Mouse (Mus musculus) small intestine, adult 2 months (tissue): ENCODE measurements around the gene Apex2. TPM values are rescaled to one million over a fixed set of nuclear protein-coding genes. Genes with fewer than 3 reads are reported as not detected.

Source experiments
- H3K27ac ChIP-seq: fragments of 200-500 bp; 2 replicates; pipeline ENCODE4 v1.5.1; 2012; ENCODE audit warnings: low read depth, low read length, control low read depth, inconsistent platforms; ENCODE audit not compliant: insufficient read depth
- H3K27me3 ChIP-seq: fragments of 200-500 bp; 2 replicates; pipeline ENCODE4 v1.6.1; 2012; ENCODE audit warnings: mild to moderate bottlenecking, moderate library complexity, low read length, inconsistent platforms; ENCODE audit not compliant: control insufficient read depth, insufficient read depth
- H3K36me3 ChIP-seq: fragments of 200-500 bp; 2 replicates; pipeline ENCODE4 v1.6.1; 2012; ENCODE audit warnings: mild to moderate bottlenecking, low read length, control low read depth, inconsistent platforms; ENCODE audit not compliant: control insufficient read depth, insufficient read depth
- H3K4me1 ChIP-seq: fragments of 200-500 bp; 2 replicates; pipeline ENCODE4 v1.6.1; 2012; ENCODE audit warnings: low read length, inconsistent platforms, mixed read lengths; ENCODE audit not compliant: control insufficient read depth, insufficient read depth, insufficient read length
- H3K4me3 ChIP-seq: fragments of 200-500 bp; 2 replicates; pipeline ENCODE4 v1.5.1; 2012; ENCODE audit warnings: low read depth, mild to moderate bottlenecking, control low read depth, inconsistent platforms, low read length, moderate library complexity
- CTCF ChIP-seq: fragments of 200-500 bp; IDR thresholded peaks from 2 replicates; pipeline ENCODE4 v1.5.1; 2012; ENCODE audit warnings: low read depth, mild to moderate bottlenecking, control low read depth, inconsistent platforms, low read length, moderate library complexity, mixed read lengths; ENCODE audit not compliant: insufficient replicate concordance, insufficient read length; ENCODE audit errors: extremely low read depth
- POLR2A ChIP-seq: fragments of 200-500 bp; IDR thresholded peaks from 2 replicates; pipeline ENCODE4 v1.6.1; 2012; ENCODE audit warnings: low read depth, mild to moderate bottlenecking, control low read depth, inconsistent platforms, low read length, moderate library complexity
- WGBS: fragments of 180-500 bp; shearing (Covaris S2); methylation state at CpG from one replicate; pipeline ENCODE4 v1.1.7; 2018; 5-methylcytosine and 5-hydroxymethylcytosine counted together
- polyA plus RNA-seq: library from polyadenylated mRNA; depleted of rRNA; stranded (reverse); fragments of >200 nt; gene quantifications from 2 replicates; pipeline ENCODE4 v1.2.3, GENCODE M21; 2012; rRNA removed

The Apex2 gene
- 2.8 and 4.1 TPM in 2 replicates for polyA plus RNA-seq

DNA sequence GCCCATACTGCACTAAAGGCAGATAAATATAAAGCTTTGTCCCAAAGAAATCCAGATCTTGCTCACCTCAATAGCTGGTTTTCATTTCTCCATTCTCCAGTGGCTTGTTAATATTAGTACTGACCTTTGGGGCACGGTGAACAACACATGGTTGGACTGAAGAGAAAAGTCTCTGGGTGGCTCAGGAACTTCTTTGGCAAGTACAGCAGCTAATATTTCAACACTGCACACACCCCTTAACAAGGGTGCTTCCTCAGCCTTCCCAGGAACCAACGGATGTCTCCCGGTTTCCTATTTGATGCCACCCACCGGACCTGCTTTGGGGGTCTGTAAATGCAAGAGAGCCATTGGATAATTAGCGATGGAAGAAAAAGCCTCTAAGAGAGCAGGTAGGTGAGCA lies at the start of gene Apex2:
Apex2 (minus strand) TSS at position 173 of the 400 bp plus-strand sequence.
- no peaks in the 10 kb centered on the region for H3K4me1 ChIP-seq
- WGBS = 83% methylated on average over 5 of the region's 5 CpGs
- H3K27ac ChIP-seq = no peak within 1 kb of the TSS
- no peaks in the 10 kb centered on the region for H3K27me3 ChIP-seq
- peaks cover 3% of the 10 kb centered on the region; the same call in 1 of the 2 replicates for H3K36me3 ChIP-seq
- TF ChIP-seq CTCF = no peak
- no peak for TF ChIP-seq POLR2A
- no peak within 1 kb of the TSS for H3K4me3 ChIP-seq

DNA sequence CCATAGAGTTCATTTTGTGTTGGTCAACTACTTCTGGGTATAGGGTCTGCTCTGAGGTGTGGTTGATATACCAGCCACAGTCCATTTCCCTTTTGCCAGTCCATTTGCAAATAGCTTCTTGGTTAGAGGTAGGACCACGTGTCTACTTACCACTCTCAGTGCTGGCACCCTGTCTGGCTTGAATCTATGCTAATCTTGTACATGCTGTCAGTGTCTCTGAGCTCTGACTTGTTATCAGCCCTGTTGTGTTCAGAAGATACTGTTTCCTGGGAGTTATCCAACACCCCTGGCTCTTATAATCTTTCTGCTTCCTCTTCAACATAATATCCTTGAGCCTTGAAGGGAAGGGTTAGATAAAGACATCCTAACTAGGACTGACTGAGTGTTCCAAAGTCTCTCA lies 46.8 kb upstream of the Apex2 start:
- TF ChIP-seq POLR2A (no peak), CTCF (no peak)
- no peaks in the 10 kb centered on the region for H3K4me1 ChIP-seq
- H3K27me3 ChIP-seq = no peaks in the 10 kb centered on the region
- no peak overlapping the region for H3K27ac ChIP-seq
- H3K36me3 ChIP-seq = no peaks in the 10 kb centered on the region
- H3K4me3 ChIP-seq = no peak overlapping the region
- WGBS = 63% methylated on average over 1 of the region's 1 CpGs

DNA sequence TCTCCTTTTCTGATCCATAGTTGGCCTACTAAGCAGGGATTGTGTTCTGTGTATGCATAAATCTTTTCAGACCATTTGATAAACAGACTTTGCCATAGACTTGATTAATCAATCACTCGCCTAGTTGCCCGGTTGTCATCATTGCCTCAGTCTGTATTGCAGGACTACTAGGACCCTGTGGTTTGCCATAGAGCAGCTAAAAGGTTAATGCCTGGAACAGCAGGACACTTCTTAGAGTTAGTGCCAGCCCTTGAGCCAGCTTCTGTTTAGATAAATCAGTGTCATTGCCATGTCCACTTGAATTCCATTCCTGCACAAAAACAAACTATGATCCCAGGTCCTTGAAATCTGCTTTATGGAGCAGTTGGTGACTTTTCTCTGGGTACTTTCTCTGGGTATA lies 9.2 kb upstream of the Apex2 start:
- WGBS = 79% methylated on average over 2 of the region's 2 CpGs
- H3K4me3 ChIP-seq = no peak overlapping the region

DNA sequence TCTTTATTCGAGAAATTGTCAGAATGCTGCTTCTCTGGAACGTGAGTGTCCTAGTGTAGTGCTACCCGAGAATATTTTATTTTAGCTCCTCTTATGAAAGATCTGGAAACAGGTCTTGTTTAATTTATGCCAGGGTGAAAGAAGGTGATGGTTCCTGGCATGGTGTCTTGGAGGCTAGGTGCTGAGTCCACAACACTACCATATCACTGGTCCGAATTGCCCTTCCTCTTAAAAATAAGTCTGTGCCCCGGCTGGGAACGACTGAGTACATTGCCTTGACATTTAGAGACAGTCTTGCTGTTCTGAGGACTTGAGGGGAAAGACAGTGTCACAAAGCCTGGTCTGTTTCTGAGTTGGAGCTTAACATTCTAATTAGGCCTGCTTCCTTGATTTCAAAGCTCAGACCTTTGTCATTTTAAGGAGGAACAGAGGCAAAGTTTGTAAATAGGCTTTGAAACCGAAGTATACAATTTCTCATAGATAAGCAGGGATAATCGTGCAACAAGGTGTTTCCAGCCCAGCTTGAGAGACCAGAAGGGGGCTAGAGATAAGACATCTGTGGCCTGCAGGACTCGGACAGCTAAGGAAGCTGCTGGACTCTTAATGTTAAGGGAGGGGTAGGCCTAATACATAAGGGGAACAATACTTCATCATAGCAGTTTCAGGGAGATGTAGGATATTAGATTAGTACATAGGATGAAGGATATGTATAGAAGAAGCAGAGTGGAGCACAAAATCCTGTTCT lies 5.5 kb upstream of the Apex2 start:
- no peaks in the 10 kb centered on the region for H3K36me3 ChIP-seq
- no peak overlapping the region for H3K27ac ChIP-seq
- H3K4me3 ChIP-seq = no peak overlapping the region
- TF ChIP-seq CTCF (no peak), POLR2A (no peak)
- no peaks in the 10 kb centered on the region for H3K27me3 ChIP-seq
- H3K4me1 ChIP-seq = no peaks in the 10 kb centered on the region
- 80% methylated on average over 9 of the region's 9 CpGs for WGBS

More for the DNA sequence above, 9.2 kb upstream of the Apex2 start:
- no peaks in the 10 kb centered on the region for H3K27me3 ChIP-seq
- TF ChIP-seq POLR2A = no peak
- no peak for TF ChIP-seq CTCF
- H3K36me3 ChIP-seq = no peaks in the 10 kb centered on the region
- no peaks in the 10 kb centered on the region for H3K4me1 ChIP-seq
- H3K27ac ChIP-seq = no peak overlapping the region

DNA sequence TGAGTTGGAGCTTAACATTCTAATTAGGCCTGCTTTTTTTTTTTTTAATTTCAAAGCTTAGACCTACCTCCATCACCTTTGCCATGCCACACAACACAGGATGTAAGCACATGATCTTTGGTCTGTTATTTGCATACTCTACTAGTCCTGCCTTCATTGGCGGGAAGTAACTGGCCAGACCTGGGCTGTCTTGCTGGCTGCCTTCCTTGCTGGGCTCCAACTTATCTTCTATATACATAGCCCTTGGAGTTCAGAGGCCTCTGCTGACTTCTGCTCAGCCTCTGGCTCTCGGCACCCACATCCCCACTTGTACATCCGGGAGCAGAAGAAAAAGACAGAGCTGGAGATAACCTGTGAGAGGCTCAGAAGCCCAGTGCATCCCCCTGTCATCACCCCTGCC lies 4.5 kb upstream of the Apex2 start:
- WGBS = 51% methylated on average over 3 of the region's 3 CpGs
- no peak for TF ChIP-seq CTCF
- no peaks in the 10 kb centered on the region for H3K36me3 ChIP-seq

DNA sequence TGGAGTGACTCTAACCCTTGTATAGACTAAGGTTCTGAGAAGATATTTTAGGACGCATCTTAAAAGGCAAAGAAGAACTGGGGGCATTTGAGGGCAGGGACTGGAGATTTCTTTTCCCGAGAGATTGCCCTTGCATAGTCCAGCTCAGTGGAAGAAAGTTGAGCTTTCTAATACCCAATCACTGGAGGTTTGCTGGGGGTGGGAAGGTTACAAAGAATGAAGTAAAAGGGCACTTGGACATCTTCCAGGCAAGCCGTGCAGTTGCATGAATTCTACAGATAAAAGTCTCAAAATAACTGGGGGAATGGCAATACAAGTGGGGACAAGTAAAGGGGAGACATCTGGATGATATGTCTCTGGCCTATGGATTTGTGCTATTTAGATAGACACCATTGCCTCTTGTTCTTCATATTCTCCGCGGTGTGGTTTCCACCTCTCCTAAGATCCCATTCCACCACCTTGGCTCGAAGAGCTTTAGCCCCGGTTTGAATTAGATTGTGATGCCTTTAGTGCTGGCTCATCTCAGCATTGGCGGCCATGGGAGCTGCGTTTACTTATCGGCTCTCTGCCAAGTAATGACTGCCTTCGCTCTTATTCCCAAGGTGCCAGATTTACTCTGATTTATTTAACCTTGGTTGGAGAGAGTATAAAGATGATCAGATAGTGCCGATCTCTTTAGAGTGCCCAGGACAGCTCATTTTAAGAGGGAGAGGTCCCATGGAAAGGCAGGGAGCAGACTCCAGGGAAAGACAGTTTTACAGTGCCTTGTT lies 3.8 kb upstream of the Apex2 start:
- no peaks in the 10 kb centered on the region for H3K36me3 ChIP-seq
- no peaks in the 10 kb centered on the region for H3K4me1 ChIP-seq
- WGBS = 53% methylated on average over 12 of the region's 12 CpGs
- H3K27ac ChIP-seq = no peak overlapping the region
- no peak overlapping the region for H3K4me3 ChIP-seq
- TF ChIP-seq POLR2A (no peak), CTCF (no peak)
- H3K27me3 ChIP-seq = no peaks in the 10 kb centered on the region

More for the DNA sequence above, 4.5 kb upstream of the Apex2 start:
- Histone ChIP-seq H3K27ac (no peak overlapping the region), H3K4me1 (no peaks in the 10 kb centered on the region), H3K4me3 (no peak overlapping the region), H3K27me3 (no peaks in the 10 kb centered on the region)

DNA sequence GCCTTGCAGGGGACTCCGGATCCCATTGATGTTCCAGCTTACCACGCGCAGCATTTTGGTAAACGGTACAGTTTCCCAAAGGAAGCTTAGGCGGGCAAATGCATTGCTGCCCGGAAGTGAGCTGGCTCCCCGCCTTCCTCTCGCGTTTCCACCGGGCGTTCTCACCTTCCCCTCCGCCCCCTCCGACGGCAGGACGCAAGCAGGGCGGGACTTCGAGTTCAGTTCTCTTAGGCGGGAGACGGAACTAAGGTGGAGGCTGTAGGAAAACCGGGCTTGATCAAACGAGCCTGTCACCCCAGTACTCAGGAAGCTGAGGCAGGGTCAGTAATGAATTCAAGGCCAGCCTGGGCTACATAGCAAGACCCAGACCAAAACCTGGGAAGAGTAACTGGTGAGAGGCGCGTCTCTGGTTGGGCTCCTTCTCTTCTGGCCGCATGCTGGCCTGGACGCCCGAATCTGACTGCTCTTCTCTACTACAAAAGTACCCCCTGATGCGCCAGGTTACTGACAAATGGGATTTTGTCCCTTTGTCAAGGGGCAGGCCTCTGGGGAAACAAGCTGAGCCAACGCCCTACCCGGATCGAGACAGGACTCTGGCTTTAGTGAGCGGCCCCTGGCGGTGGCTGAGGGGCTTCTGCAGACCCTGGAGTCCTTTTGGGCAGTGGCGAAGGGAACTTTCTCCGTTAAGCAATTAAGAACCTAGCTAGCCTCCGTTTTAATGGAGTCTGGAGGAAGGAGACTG lies 1.5 kb downstream of the Apex2 start, which contains the start of gene Pfkfb1:
Pfkfb1 (plus strand) TSS at position 207 of the 742 bp plus-strand sequence.
- H3K36me3 ChIP-seq = peaks cover 6% of the 10 kb centered on the region; the same call in 1 of the 2 replicates
- TF ChIP-seq POLR2A (peak; percentile 51; the same call in 1 of the 2 replicates), CTCF (peak; percentile 31; the same call in 1 of the 2 replicates)
- H3K27me3 ChIP-seq = no peaks in the 10 kb centered on the region
- no peaks in the 10 kb centered on the region for H3K4me1 ChIP-seq
- H3K27ac ChIP-seq = peak within 1 kb of the TSS; percentile 79
- whole genome bisulfite sequencing = 16% methylated on average over 35 of the region's 35 CpGs
- H3K4me3 ChIP-seq = peak within 1 kb of the TSS; percentile 100
